Mouse (Mus musculus): Measurements from ENCODE around the gene Slc35f1. TPM values are rescaled to one million over a fixed set of nuclear protein-coding genes. Genes with fewer than 3 reads are reported as not detected.
"Not testable (repeated sequence)": the region's sequence is repeated elsewhere in the genome, so short reads cannot be mapped to it uniquely, and the experiment has no call there.

Gene Slc35f1
- polyA plus RNA-seq, 3 experiments from 2014 or later: not detected

GRCm38 (mm10) chr10:52791560-52791959, 101.2 kb downstream of the Slc35f1 start:
- no peak for ATAC-seq

GRCm38 (mm10) chr10:52797454-52797853, 107.1 kb downstream of the Slc35f1 start:
- ATAC-seq: no peak

GRCm38 (mm10) chr10:52807808-52808207, 117.5 kb downstream of the Slc35f1 start:
- no peak for ATAC-seq

GRCm38 (mm10) chr10:52812861-52813260, 122.5 kb downstream of the Slc35f1 start:
- ATAC-seq: no peak

GRCm38 (mm10) chr10:52814358-52814757, 124.0 kb downstream of the Slc35f1 start:
- no peak for ATAC-seq

GRCm38 (mm10) chr10:52819661-52820060, 129.3 kb downstream of the Slc35f1 start:
- ATAC-seq: no peak

- no peak for ATAC-seq
Observed at GRCm38 (mm10) chr10:52822909-52823308, 132.6 kb downstream of the Slc35f1 start.

- no peak for ATAC-seq
Observed at GRCm38 (mm10) chr10:52825746-52826145, 135.4 kb downstream of the Slc35f1 start.

- no peak for ATAC-seq
Observed at GRCm38 (mm10) chr10:52840819-52841218, 150.5 kb downstream of the Slc35f1 start.

- no peak for ATAC-seq
Observed at GRCm38 (mm10) chr10:52851994-52852393, 161.7 kb downstream of the Slc35f1 start.

GRCm38 (mm10) chr10:52860851-52861250, 170.5 kb downstream of the Slc35f1 start:
- ATAC-seq: no peak

- no peak for ATAC-seq
Observed at GRCm38 (mm10) chr10:52864936-52865335, 174.6 kb downstream of the Slc35f1 start.

GRCm38 (mm10) chr10:52871110-52871509, 180.8 kb downstream of the Slc35f1 start:
- ATAC-seq: no peak

GRCm38 (mm10) chr10:52874133-52874532, 183.8 kb downstream of the Slc35f1 start:
- ATAC-seq: no peak

GRCm38 (mm10) chr10:52874712-52875111, 184.4 kb downstream of the Slc35f1 start:
- no peak for ATAC-seq

- no peak for ATAC-seq
Observed at GRCm38 (mm10) chr10:52877263-52878021, 187.1 kb downstream of the Slc35f1 start.

- ATAC-seq: no peak
Observed at GRCm38 (mm10) chr10:52878093-52878801, 187.9 kb downstream of the Slc35f1 start.

GRCm38 (mm10) chr10:52896724-52897123, 206.4 kb downstream of the Slc35f1 start:
- not testable (repeated sequence) for ATAC-seq

GRCm38 (mm10) chr10:52904914-52905313, 214.6 kb downstream of the Slc35f1 start:
- ATAC-seq: no peak

- no peak for ATAC-seq
Observed at GRCm38 (mm10) chr10:52911762-52912161, 221.4 kb downstream of the Slc35f1 start.

GRCm38 (mm10) chr10:52918715-52919114, 228.4 kb downstream of the Slc35f1 start:
- no peak for ATAC-seq

GRCm38 (mm10) chr10:52923143-52923542, 232.8 kb downstream of the Slc35f1 start:
- ATAC-seq: no peak

- ATAC-seq: no peak
Observed at GRCm38 (mm10) chr10:52926330-52926729, 236.0 kb downstream of the Slc35f1 start.

GRCm38 (mm10) chr10:52932159-52932558, 241.8 kb downstream of the Slc35f1 start:
- no peak for ATAC-seq
